Mouse (Mus musculus): ENCODE data around the gene Rps15. TPM values are rescaled to one million over a fixed set of nuclear protein-coding genes. Genes with fewer than 3 reads are reported as not detected.

Rps15 gene
- polyA plus RNA-seq, 1 experiment from 2014 or later = 741 TPM

DNA sequence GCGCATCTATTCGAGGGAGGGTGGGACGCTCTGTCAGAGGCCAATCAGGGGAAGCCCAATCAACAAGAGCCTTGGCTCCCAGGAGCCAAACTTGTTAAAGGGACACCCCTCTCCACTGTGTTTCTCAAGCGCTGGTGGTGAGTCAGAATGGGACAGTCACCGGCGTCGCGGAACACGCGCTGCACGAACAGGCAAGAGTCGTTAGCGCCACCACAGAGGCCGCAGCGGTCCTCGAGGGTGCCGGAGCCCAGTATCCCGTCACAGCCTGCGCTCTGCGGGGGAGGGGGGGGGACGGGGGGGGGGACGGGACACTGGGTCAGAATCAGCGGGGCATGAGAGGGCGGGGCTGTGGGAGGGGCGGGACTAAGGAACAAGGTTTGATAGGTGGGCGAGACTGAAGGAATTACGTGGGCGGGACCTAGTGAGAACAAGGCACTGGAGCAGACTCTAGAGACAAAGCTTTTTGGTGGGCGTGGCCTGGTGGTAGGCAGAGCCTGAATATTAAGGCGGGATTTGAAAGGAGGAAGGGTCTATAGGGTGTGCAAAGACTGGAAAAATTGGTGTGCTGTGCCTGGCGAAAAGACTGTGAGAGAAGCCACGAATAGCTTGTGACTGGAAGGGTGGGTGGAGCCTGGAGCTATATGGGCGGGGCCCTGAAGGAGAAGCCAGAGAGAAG is 50.6 kb downstream of the Rps15 start:
- 1% methylated on average over 32 of the region's 33 CpGs for WGBS

GRCm38 (mm10) chr10:80343425-80343895 is 51.2 kb downstream of the Rps15 start:
- Histone ChIP-seq H3K4me2 (replicated peaks; ENCODE audit: low read depth, low read length) (peak overlapping the region; percentile 45), H3K9me3 (ENCODE audit: low read length) (no peaks in the 10 kb centered on the region), H3K4me1 (ENCODE audit: insufficient read depth, low read depth, low read length) (peaks cover 14% of the 10 kb centered on the region; the same call in 1 of the 2 replicates), H3K9ac (replicated peaks; ENCODE audit: low read depth) (no peak overlapping the region), H3K4me3 (ENCODE audit: low read depth, low read length) (0 out of 2 replicates have a peak overlapping the region, but pooled peaks have one; percentile 22), H3K27ac (ENCODE audit: low read length) (0 out of 2 replicates have a peak overlapping the region, but pooled peaks have one; percentile 81), H3K27me3 (replicated peaks; ENCODE audit: insufficient read depth, low read length) (peaks cover 25% of the 10 kb centered on the region), H3K36me3 (ENCODE audit: insufficient read depth, low read length) (no peaks in the 10 kb centered on the region)
- no peak for DNase-seq (ENCODE audit: low spot score)
- ATAC-seq = no peak
- no peak for TF ChIP-seq EP300 (IDR thresholded peaks at IDR 0.05)
- no peak for TF ChIP-seq CTCF (IDR thresholded peaks at IDR 0.05)
- 28% methylated on average over 12 of the region's 13 CpGs for WGBS

More for the DNA sequence above, 50.6 kb downstream of the Rps15 start:
- H3K4me2 ChIP-seq (replicated peaks; ENCODE audit: low read depth, low read length) = peak overlapping the region; percentile 45
- H3K36me3 ChIP-seq (ENCODE audit: insufficient read depth, low read length) = no peaks in the 10 kb centered on the region
- H3K4me1 ChIP-seq (ENCODE audit: insufficient read depth, low read depth, low read length) = peaks cover 10% of the 10 kb centered on the region; the same call in 1 of the 2 replicates
- peak; percentile 75 for ATAC-seq
- no peak for TF ChIP-seq EP300 (IDR thresholded peaks at IDR 0.05)
- TF ChIP-seq CTCF (IDR thresholded peaks at IDR 0.05) = peak; percentile 18
- peak; percentile 95 for DNase-seq (ENCODE audit: low spot score)
- no peaks in the 10 kb centered on the region for H3K9me3 ChIP-seq (ENCODE audit: low read length)
- peak overlapping the region; percentile 22 for H3K4me3 ChIP-seq (ENCODE audit: low read depth, low read length)
- peaks cover 25% of the 10 kb centered on the region for H3K27me3 ChIP-seq (replicated peaks; ENCODE audit: insufficient read depth, low read length)
- no peak overlapping the region for H3K9ac ChIP-seq (replicated peaks; ENCODE audit: low read depth)
- H3K27ac ChIP-seq (ENCODE audit: low read length) = no peak overlapping the region

Small RNA genes lying within 50 kb of the gene (microRNA-seq; reads per million reads assigned to microRNA genes)
- 1.5 reads per million for gene Mir6911

Other genes starting within 250 kb of the Rps15 start
- gene Gpx4, start 245.3 kb upstream of the Rps15 start, polyA plus RNA-seq (2015; fragmentation: Nextera tagmentation; extraction: Ambion mirVana) = 1,058 and 1,082 TPM in 2 replicates
- 17.5 and 26.4 TPM in 2 replicates for gene Sbno2, start 186.9 kb upstream of the Rps15 start, polyA plus RNA-seq (2015; fragmentation: Nextera tagmentation; extraction: Ambion mirVana)
- gene Stk11, start 176.7 kb upstream of the Rps15 start, polyA plus RNA-seq (2015; fragmentation: Nextera tagmentation; extraction: Ambion mirVana) = 19.0 and 19.8 TPM in 2 replicates
- gene Atp5d, start 153.8 kb upstream of the Rps15 start, polyA plus RNA-seq (2015; fragmentation: Nextera tagmentation; extraction: Ambion mirVana) = 463 and 491 TPM in 2 replicates
- gene Cbarp, start 151.6 kb upstream of the Rps15 start, polyA plus RNA-seq (2015; fragmentation: Nextera tagmentation; extraction: Ambion mirVana) = 5.1 and 5.5 TPM in 2 replicates
- 13.2 and 14.2 TPM in 2 replicates for gene Midn, start 144.2 kb upstream of the Rps15 start, polyA plus RNA-seq (2015; fragmentation: Nextera tagmentation; extraction: Ambion mirVana)
- 203 and 305 TPM in 2 replicates for gene Cirbp, start 126.5 kb upstream of the Rps15 start, polyA plus RNA-seq (2015; fragmentation: Nextera tagmentation; extraction: Ambion mirVana)
- 10.4 and 11.7 TPM in 2 replicates for gene 1600002K03Rik, start 119.5 kb upstream of the Rps15 start, polyA plus RNA-seq (2015; fragmentation: Nextera tagmentation; extraction: Ambion mirVana)
- gene Efna2, start 113.0 kb upstream of the Rps15 start, polyA plus RNA-seq (2015; fragmentation: Nextera tagmentation; extraction: Ambion mirVana) = 5.1 and 6.9 TPM in 2 replicates
- gene Mum1, start 66.0 kb upstream of the Rps15 start, polyA plus RNA-seq (2015; fragmentation: Nextera tagmentation; extraction: Ambion mirVana) = 34.0 and 36.9 TPM in 2 replicates
- gene Ndufs7, start 43.3 kb upstream of the Rps15 start, polyA plus RNA-seq (2015; fragmentation: Nextera tagmentation; extraction: Ambion mirVana) = 295 and 327 TPM in 2 replicates
- gene Gamt, start 31.4 kb upstream of the Rps15 start, polyA plus RNA-seq (2015; fragmentation: Nextera tagmentation; extraction: Ambion mirVana) = 23.5 and 25.4 TPM in 2 replicates
- 37.8 and 38.1 TPM in 2 replicates for gene Dazap1, start 31.0 kb upstream of the Rps15 start, polyA plus RNA-seq (2015; fragmentation: Nextera tagmentation; extraction: Ambion mirVana)
- gene Apc2, start 3.5 kb downstream of the Rps15 start, polyA plus RNA-seq (2015; fragmentation: Nextera tagmentation; extraction: Ambion mirVana) = 0.57 and 0.85 TPM in 2 replicates
- 58.4 and 64.8 TPM in 2 replicates for gene 2310011J03Rik, start 28.1 kb downstream of the Rps15 start, polyA plus RNA-seq (2015; fragmentation: Nextera tagmentation; extraction: Ambion mirVana)
- 3.4 and 3.7 TPM in 2 replicates for gene Pcsk4, start 37.0 kb downstream of the Rps15 start, polyA plus RNA-seq (2015; fragmentation: Nextera tagmentation; extraction: Ambion mirVana)
- gene Reep6, start 37.5 kb downstream of the Rps15 start, polyA plus RNA-seq (2015; fragmentation: Nextera tagmentation; extraction: Ambion mirVana) = 15.4 and 17.6 TPM in 2 replicates
- gene Adamtsl5, start 56.0 kb downstream of the Rps15 start, polyA plus RNA-seq (2015; fragmentation: Nextera tagmentation; extraction: Ambion mirVana) = 6.4 and 7.3 TPM in 2 replicates
- 1.00 and 1.0 TPM in 2 replicates for gene Plk5, start 64.0 kb downstream of the Rps15 start, polyA plus RNA-seq (2015; fragmentation: Nextera tagmentation; extraction: Ambion mirVana)
- 6.0 and 6.3 TPM in 2 replicates for gene Mex3d, start 95.2 kb downstream of the Rps15 start, polyA plus RNA-seq (2015; fragmentation: Nextera tagmentation; extraction: Ambion mirVana)
- gene Mbd3, start 107.1 kb downstream of the Rps15 start, polyA plus RNA-seq (2015; fragmentation: Nextera tagmentation; extraction: Ambion mirVana) = 90.6 and 90.7 TPM in 2 replicates
- 511 and 651 TPM in 2 replicates for gene Uqcr11, start 114.4 kb downstream of the Rps15 start, polyA plus RNA-seq (2015; fragmentation: Nextera tagmentation; extraction: Ambion mirVana)
- gene Tcf3, start 141.2 kb downstream of the Rps15 start, polyA plus RNA-seq (2015; fragmentation: Nextera tagmentation; extraction: Ambion mirVana) = 34.7 and 36.2 TPM in 2 replicates
- not detected in 2 replicates for gene Onecut3, start 202.4 kb downstream of the Rps15 start, polyA plus RNA-seq (2015; fragmentation: Nextera tagmentation; extraction: Ambion mirVana)
- 0.04 and 0.10 TPM in 2 replicates for gene Atp8b3, start 246.7 kb downstream of the Rps15 start, polyA plus RNA-seq (2015; fragmentation: Nextera tagmentation; extraction: Ambion mirVana)